Mouse (Mus musculus): ENCODE data around the gene Sync. TPM values are rescaled to one million over a fixed set of nuclear protein-coding genes. Genes with fewer than 3 reads are reported as not detected.

The Sync gene
- total RNA-seq, 2 experiments from 2014 or later: 11.4 to 12.5 TPM

DNA sequence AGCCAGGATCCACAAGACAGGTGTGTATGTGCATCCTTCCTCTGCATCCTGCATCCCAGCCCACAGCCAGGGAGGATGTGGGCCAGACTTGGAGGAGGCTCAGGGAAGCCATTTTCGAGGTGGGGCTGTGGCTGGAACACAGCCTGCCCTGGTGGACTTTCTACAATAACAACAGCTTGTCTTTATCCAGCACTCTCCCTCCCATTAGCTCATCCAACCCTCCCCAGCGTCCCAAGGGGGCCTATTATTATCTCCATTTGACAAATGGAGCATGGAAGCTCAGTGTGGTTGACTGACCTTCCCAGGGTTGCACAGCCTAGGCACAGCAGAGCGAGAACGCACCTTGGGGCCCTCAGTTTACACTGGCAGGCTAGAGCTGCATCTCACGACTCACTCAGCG, 26.7 kb upstream of the Sync start:
- peak; percentile 54 to 70 for DNase-seq
- intact Hi-C loops (cut with DNase I): no loop called here

DNA sequence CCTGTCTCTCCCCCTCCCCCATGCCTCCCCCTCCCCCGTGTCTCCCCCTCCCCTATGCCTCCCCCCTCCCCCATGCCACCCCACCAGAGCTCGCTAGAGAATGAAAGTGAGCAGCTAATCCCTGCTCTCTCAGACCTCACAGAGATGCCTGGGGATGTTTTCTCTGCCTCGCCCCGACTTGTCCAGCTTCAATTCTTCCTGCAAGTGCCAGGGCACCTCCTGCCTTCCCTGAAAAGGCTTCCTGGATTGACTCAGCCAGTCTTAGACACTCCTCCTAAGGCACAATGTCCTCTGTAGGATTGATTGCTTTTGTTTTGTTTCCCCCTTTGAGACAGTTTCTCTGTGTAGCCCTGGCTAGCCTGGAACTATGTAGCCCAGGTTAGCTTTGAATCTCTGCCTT, 26.2 kb upstream of the Sync start, which contains the start of gene C77080:
Gene C77080, minus strand, starts transcription at position 209 of the 400 bp plus-strand sequence.
- intact Hi-C loops (cut with DNase I): no loop called here
- no peak for DNase-seq

DNA sequence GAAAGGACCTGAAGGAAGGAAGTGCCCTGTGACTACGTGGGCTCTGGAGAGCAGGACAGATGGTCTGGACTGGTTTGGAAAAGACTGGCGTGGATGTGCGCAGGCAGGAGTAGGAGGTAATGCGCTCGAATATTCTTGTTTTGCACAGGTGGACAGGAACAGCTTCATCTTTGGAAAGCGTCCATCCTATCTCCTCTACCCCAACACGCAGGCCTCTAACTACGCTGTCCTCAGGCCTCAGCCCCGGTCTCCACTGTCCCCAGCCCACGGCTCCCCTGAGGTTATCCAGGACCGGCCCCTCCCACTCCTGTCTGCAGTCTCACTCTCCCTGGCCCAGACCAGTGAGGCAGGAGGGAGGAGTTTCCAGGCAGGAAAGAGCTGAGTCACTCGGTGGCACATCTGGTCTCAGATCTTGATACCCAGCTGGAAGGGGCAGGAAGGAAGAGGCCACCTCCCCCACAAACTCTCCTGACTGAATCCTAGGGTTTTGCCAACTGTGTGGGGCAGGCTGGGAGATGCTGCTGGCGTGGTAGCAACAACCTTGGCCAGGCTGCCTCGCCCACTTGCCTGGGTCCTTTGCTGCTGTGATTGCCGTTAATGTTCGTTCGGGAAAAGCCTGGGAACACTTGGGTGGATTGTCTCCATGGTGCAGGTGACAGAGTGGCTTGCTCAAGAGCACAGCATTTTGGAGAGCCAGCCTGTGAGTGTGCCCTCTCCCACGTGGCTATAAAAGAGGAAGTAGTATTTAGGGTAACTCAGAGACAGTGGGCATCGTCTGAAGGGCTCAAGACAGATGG, 24.0 kb upstream of the Sync start:
- peak; percentile 49 to 53 for DNase-seq
- intact Hi-C loops (cut with DNase I): no loop called here

DNA sequence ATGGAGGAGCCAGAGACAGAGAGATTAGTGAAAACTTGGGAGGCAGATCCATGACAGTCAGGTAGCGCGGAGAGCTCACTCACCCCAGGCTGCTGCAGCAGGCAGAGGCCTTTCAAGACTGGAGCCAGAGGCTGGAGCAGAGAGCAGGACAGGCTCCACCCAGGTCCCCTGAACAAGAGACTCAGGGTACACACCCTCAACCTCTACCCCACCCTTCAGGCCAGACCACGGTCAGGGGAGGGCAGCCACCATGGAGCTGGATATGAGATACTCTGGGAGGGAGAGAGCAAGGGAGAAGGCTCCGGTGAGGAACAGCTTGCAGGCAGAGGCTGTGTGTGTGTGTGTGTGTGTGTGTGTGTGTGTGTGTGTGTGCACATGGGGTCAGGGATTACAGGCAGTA, 21.2 kb upstream of the Sync start:
- no peak for DNase-seq
- intact Hi-C loops (cut with DNase I): no loop called here

DNA sequence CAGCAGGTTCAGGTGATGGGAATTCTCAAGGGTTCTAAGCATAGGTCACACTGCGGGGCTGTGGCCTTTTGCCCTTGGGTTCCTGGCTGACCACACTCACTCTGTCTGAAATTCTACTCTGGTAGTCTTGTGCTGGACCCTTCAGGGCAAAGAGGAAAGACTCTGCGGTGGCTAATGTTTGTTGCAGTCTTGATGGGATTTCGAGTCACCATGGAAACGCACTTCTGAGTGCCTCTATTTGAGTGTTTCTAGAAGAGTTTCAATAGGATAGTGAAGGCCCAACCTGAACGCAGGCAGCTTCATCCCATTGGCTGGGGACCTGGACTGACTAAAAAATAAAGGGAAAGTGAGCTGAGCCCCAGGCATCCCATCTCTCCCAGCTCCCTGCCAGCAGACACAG, 20.6 kb upstream of the Sync start:
- intact Hi-C loops (cut with DNase I): no loop called here
- no peak for DNase-seq

DNA sequence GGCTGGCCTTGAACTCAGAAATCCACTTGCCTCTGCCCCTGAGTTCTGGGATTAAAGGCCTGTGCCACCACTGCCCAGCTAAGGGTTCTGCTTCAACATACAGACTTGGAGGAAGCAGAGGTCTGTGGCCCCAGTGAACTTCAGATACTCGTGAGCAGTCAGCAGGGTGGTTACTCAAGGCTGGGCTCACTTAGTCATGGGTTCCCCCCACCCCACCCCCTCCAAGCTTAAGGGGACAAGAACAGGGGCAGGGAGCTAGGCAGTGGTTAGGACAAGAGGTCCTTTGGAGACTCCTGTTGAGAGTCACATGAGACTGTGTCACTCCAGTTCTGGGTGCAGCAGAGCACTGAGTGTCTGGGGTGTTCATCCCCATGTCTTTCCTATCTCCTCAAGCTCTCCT, 18.7 kb upstream of the Sync start:
- no peak for DNase-seq
- intact Hi-C loops (cut with DNase I): no loop called here

DNA sequence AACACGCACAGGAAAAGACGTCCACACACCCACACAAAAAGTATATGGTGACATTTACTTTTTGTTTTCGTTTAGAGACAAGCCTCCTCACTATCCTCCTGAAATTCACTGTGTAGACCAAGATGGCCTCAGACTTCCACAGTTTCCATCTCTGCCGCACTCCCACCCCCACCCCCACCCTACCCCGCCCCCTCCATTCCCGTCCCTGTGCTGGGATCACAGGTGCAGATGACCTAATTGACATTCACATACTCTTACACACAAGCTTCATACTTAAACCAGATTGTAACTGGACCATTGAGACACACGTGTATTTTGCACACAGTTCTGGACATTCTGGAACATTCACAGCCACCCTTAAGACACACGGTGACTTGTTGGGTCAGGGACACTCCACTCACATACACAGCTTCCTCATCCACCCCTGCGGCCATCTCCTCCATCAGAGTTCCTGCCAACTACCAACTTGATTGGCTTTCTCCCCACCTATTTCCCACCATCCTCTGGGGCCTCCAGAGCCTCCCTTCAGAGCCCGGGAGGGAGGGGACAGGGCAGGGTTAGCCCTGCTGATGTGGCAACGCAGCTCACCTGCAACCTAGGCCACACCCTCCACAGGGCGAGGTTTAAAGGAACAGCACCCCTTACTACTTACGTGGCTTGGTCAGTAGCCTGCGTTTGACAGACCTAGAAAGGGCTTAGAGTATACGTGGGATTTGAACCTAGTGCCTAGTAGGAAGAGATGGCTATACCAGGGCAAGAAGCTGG, 15.2 kb upstream of the Sync start:
- peak in 1 of 2 experiments; percentile 5 for DNase-seq
- intact Hi-C loops (cut with DNase I): no loop called here

DNA sequence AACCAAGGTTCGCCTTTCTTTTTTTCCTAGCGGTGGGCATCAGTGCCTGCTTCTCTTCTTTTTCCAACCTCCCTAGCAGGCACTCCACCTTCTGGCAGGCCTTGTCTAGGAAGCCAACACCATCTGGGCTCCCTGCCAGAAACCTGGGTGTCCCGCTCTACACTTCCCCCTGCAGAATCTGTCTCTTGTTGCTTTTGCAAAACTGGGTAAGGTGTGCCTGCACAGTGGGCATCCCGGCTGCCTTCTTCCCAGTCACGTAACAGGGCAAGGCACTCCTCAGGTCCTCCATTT, 14.7 kb upstream of the Sync start:
- DNase-seq: peak; percentile 50 to 59
- intact Hi-C loops (cut with DNase I): no loop called here

DNA sequence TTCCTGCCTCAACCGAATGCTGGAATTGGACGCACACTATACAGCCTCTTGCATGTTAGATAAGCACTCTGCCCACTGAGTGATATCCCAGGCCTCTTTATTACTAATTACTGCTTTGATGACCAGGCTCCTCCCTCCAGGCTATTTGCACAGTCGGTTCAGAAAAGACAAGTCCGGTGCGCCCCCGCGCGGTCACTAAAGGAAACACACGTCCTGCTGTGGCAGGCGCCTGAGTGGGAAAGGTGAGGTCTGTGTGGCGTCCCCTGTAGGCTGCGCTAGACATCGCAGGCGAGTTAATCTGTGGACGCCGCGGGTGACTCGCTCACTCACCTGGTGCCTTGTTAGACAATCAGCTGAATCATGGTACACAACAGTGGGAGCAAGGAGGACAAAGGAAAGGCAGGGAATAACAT, 11.0 kb upstream of the Sync start:
- peak; percentile 96 to 97 for DNase-seq
- intact Hi-C loops (cut with DNase I): loop anchor here (1.0 kb wide), 2 partner anchors 65 to 69 kb away; no protein-coding TSS in a partner anchor

DNA sequence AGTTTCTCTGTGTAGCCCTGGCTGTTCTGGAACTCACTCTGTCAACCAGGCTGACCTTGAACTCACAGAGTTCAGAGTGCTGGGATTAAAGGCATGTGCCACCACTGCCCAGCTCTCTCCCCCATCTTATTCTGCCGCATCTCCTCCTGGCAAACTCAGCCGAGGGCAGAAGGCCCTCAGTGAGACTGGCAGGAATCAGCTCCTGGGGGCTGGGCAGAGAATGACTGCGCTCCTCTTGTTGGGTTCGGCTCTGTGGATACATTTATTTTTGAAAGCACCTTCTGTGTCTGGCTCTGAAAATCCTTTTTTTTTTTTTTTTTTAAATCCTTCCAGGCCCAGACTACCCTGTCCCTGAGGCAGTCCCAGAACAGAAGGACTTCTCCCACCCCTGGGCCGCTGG, 4.6 kb upstream of the Sync start:
- no peak for DNase-seq
- intact Hi-C loops (cut with DNase I): no loop called here

DNA sequence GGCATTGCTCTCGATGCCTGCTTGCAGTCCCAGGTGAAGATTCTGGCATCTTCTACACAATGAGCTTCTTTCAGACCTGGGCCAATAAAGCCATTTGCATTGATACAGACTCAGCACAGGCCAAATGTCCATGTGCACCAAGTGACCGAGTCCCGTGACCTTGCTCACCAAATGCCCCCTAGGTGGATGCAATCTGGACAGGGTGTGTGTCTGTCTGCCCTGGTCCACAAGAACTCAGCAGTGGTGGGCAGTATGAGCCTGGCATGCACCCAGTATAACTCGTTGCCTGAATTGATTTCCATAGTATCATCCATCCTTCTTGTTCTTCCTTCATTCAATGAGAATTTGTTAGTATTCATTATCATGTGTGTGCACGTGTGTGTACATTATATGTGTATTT, 4.2 kb upstream of the Sync start:
- intact Hi-C loops (cut with DNase I): no loop called here
- no peak for DNase-seq

DNA sequence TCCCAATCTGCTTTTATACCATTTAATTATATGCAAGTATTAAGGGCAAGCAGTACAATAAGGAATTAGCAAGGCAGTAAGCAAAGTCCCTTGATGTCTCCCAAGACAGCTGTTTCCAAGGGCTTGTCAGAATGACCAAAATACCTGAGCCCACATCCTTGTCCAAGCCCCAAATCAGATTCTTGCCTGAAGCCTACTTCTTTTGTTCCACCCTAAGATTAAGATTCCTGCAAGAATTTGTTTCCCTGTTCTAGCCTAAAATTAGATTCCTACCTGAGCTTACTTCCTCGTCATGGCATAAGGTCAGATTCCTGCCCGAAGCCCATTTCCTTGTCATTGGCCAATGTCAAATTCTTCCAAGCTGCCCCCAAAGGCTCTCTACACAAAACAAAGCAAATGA, 2.7 kb upstream of the Sync start:
- no peak for DNase-seq
- intact Hi-C loops (cut with DNase I): no loop called here

DNA sequence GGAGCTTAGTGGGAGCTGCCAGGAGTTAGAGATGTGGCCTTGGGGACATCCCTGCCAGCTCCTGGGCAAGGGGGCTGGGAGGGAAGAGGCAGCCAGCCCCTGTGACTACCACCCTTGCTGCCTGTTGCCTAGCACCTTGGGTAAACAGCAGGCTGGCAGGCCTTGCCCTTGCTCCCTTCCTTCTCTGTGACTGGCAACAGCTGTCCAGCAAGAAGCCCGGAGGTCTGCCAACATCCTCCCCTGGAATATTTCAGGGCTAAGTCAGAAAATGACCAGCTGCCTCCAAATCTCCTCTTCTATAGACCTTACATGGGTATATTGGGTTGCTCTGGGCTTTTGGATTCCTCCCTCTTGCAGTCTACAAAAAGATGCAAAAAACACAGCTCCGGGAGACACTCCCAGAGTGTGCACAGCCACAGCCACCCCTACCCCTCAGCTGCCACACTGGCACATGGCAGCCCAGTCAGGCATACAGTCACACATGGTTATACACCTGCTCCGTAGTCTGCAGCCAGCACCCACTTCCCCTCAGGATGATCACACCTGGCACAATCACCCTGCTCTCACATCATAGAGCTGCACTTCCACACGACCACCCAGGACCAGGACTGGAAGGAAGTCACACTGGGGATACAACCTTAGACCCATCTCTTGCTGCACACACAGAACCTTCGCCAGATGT, 1.3 kb upstream of the Sync start:
- intact Hi-C loops (cut with DNase I): no loop called here
- DNase-seq: peak in 1 of 2 experiments; percentile 41

DNA sequence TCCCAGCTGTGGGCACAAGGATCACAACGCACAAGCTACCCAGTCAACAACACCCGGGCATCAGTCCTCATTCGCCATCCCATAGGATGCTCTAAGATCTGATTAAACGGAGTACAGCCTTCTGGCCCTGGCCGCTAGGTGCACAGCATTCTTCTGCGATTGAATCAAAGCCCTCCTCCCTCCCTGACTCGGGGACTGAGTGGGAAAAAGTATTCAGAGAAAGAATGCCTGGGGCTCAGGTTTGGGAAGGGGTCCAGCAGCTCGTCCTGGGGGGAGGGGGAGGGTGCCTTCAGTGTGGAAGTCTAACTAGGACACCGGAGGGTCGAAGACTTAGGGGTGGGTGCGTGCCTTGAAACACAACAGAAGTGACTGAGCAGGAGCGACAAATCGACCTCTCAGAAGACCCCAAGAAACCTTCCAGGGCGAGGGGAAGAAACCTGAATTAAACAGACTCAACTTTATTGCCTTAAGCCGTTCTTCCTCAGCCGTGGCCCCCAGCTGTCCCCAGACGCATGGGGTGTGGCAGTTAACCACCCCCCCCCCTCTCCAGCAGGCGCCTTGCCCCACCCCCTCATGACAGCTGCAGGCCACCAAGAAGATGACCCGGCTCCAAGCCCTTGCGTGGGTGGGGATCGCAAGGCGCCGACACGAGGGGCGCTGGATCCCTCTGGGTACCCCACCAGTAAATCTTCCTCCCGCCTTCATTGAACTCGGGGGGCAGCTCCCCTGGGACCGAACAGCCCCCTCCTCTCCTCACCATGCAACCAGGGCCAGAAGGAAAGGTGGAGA, 540 bp upstream of the Sync start:
- intact Hi-C loops (cut with DNase I): no loop called here

DNA sequence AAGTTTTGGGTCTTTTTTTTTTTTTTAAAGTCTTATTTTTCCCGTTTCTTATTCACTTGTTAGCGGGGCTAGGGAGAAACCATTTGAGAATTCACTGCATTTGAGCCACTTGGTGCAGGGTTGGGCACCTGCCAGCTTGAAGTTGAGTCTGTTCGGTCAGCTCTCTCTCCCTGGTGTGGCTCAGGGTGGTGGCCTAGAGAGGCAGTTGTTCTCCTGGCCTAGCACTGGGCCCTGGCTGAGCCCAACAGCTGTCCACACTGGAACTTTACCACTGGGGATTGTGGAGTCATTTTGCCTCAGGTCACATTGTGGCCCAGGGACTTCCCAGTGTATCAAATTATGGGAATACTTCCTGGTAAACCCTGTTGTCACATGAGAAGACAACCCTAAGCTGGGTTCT, 650 bp downstream of the Sync start:
- DNase-seq: peak; percentile 37 to 50
- intact Hi-C loops (cut with DNase I): no loop called here

More for the DNA sequence above, 540 bp upstream of the Sync start:
- peak; percentile 40 to 42 for DNase-seq

DNA sequence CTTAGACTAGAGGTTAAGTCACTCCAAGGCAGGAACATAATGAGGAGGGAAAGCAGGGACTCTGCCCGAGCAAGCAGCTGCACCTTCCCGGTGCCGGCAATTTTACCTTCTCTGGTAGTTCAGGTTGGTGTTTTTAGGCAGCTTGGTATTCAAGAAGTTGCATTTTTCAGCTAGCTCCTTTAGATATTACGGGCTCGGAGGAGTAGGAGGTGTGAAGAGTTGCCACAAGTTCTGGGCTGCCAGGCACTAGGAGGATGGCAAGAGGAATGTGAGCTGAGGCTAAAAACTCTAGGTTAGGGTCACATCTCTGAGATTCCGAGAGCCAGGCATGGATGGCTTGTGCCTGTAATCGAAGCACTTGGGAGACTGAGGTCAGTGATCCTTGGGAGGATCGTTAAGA, 2.3 kb downstream of the Sync start:
- intact Hi-C loops (cut with DNase I): no loop called here

DNA sequence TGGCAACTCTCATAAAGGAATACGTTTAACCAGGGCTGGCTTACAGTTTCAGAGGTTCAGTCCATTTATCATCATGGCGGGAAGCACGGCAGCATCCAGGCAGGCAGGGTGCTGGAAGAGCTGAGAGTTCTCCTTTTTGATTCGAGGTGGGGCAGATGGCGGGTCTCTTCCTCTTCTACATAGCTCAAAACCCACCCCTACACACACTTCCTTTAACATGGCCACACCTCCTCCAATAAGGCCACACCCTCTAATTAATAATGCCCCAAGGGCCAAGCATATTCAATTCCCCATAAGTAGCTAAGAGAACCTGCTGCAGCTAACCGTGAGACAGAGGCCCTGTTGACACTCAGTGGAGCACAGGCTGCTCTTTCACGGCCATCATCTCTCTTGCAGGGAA, 5.4 kb downstream of the Sync start:
- DNase-seq: no peak
- intact Hi-C loops (cut with DNase I): no loop called here

More for the DNA sequence above, 2.3 kb downstream of the Sync start:
- DNase-seq: no peak

DNA sequence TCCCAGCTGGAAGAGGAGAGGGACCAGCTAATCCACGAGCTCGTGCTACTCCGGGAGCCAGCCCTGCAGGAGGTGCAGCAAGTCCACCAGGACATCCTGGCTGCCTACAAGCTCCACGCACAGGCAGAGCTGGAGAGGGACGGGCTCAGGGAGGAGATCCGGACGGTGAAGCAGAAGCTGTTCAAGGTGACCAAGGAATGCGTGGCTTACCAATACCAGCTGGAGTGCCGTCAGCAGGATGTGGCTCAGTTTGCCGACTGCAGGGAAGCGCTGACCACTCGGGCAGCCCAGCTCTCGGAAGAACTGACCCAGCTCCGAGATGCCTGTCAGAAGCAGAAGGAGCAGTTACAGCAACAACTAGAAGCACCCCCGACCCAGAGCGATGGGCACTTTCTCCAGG, 6.3 kb downstream of the Sync start:
- DNase-seq: no peak
- intact Hi-C loops (cut with DNase I): no loop called here

DNA sequence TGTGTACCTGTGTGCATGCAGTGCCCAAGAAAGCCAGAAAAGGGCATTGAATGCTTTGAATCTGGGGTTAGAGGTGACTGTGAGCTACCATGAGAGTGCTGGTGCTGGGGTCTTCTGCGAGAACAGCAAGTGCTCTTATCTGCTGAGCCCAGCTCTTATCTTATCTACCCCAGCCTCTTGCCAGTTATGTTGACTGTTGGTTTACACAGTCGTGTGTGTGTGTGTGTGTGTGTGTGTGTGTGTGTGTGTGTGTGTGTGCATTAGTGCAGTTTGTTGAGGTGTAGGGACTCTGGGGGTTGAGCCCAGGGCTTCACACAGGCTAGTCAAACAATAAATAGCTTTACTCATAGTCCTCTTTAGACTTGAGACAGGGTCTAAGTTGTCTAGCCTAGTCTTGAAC, 7.8 kb downstream of the Sync start:
- DNase-seq: no peak
- intact Hi-C loops (cut with DNase I): no loop called here

DNA sequence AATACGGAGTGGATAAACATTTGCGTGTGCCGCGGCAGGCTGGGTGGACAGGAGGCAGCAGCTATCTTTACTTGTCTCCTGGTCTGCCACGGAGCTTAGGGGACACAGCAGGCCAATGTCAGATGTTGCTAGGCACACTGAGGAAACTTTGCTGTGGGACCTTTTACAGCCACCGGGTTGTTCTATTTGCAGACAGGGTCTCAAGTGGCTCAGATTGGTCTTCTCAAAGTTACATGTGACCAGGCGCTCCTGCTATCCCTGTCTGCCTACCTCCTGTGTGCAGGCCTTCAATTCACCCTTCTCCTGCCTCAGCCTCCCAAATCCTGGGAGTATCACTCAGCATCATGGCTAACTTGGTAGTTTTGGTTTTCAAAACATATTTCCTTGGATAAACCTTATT, 8.6 kb downstream of the Sync start:
- intact Hi-C loops (cut with DNase I): no loop called here
- DNase-seq: no peak

DNA sequence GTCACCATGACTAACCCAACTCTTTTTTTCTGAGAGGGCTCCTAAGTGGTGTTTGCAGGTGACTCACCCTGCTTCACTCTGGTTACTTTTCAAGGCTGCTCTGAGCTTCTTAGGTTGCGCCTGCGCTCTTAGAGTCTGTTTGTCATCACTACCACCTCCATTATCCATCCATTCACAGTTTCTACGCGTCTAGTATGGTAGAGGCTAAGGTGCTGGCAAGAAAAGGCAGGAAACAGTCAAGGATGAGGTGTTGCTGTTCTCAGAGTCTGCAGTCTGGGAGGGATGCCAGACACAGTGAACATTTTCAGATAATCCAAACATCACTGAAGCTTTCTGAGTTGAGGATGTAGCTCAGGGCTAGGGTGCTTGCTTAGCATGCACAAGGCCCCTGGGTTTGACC, 10.3 kb downstream of the Sync start:
- no peak for DNase-seq
- intact Hi-C loops (cut with DNase I): no loop called here
